Mouse (Mus musculus) regulatory T cell (primary cell): ENCODE results near the gene Olfr1417.
"Not testable (repeated sequence)": the region's sequence is repeated elsewhere in the genome, so short reads cannot be mapped to it uniquely, and the experiment has no call there.

Experiments
- in situ Hi-C: fragments of 300-600 bp; cut with MboI, MseI; formaldehyde crosslinking; loops from one replicate; pipeline ENCODE4 v1.15.1; 2025; ENCODE audit warnings: high pct_unique_total_duplicates

Gene Olfr1417

GRCm38 (mm10) chr19:11839119-11839518, at the start of gene Olfr1417:
Olfr1417 (minus strand) TSS chr19:11839219.
- in situ Hi-C loops = loop anchor here (10.0 to 25.0 kb wide), 2 partner anchors 473 to 1184 kb away; no protein-coding TSS in a partner anchor

GRCm38 (mm10) chr19:11886265-11886664, 47.2 kb upstream of the Olfr1417 start, which contains the start of gene Olfr1420:
Olfr1420 (plus strand) TSS chr19:11886565.
- in situ Hi-C loops = no loop called here

- in situ Hi-C loops = not testable (repeated sequence)
These were observed 39.4 kb upstream of the Olfr1417 start for GRCm38 (mm10) chr19:11878404-11878803.

GRCm38 (mm10) chr19:11875006-11875405, 36.0 kb upstream of the Olfr1417 start, which contains the start of gene Olfr1419:
Olfr1419 (minus strand) TSS chr19:11875106.
- in situ Hi-C loops = no loop called here

- in situ Hi-C loops = no loop called here
These were observed 28.8 kb upstream of the Olfr1417 start for GRCm38 (mm10) chr19:11867837-11868236.

GRCm38 (mm10) chr19:11860966-11861365, 21.9 kb upstream of the Olfr1417 start, which contains the start of gene Olfr1418:
Olfr1418 (minus strand) TSS chr19:11861066.
- in situ Hi-C loops = no loop called here

GRCm38 (mm10) chr19:11856506-11856905, 17.5 kb upstream of the Olfr1417 start:
- in situ Hi-C loops = no loop called here

- in situ Hi-C loops = no loop called here
These were observed 15.8 kb upstream of the Olfr1417 start for GRCm38 (mm10) chr19:11854821-11855220.

GRCm38 (mm10) chr19:11852652-11853051, 13.6 kb upstream of the Olfr1417 start:
- in situ Hi-C loops = no loop called here

- in situ Hi-C loops = loop anchor here (25.0 kb wide), 1 partner anchor 466 kb away; no protein-coding TSS in a partner anchor
These were observed 7.3 kb upstream of the Olfr1417 start for GRCm38 (mm10) chr19:11846333-11846732.

GRCm38 (mm10) chr19:11823346-11824065, 15.5 kb downstream of the Olfr1417 start:
- in situ Hi-C loops = no loop called here

GRCm38 (mm10) chr19:11820211-11820610, 18.8 kb downstream of the Olfr1417 start:
- in situ Hi-C loops = no loop called here

GRCm38 (mm10) chr19:11819800-11820199, 19.2 kb downstream of the Olfr1417 start:
- in situ Hi-C loops = no loop called here

GRCm38 (mm10) chr19:11819143-11819700, 19.8 kb downstream of the Olfr1417 start, which contains the start of gene Stx3:
Stx3 (minus strand) TSS chr19:11819403.
- in situ Hi-C loops = no loop called here

GRCm38 (mm10) chr19:11818199-11819142, 20.5 kb downstream of the Olfr1417 start:
- in situ Hi-C loops = no loop called here

- in situ Hi-C loops = no loop called here
These were observed 21.4 kb downstream of the Olfr1417 start for GRCm38 (mm10) chr19:11817586-11817985.

- in situ Hi-C loops = no loop called here
These were observed 22.3 kb downstream of the Olfr1417 start for GRCm38 (mm10) chr19:11816706-11817105.

- in situ Hi-C loops = no loop called here
These were observed 24.2 kb downstream of the Olfr1417 start for GRCm38 (mm10) chr19:11814742-11815333.

GRCm38 (mm10) chr19:11813649-11814048, 25.4 kb downstream of the Olfr1417 start:
- in situ Hi-C loops = no loop called here

- in situ Hi-C loops = no loop called here
These were observed 25.9 kb downstream of the Olfr1417 start for GRCm38 (mm10) chr19:11813136-11813535.

GRCm38 (mm10) chr19:11811688-11812365, 27.2 kb downstream of the Olfr1417 start:
- in situ Hi-C loops = no loop called here
